Mouse (Mus musculus): ENCODE measurements at regions not wholly inside any gene's neighbourhood (a gene's known extent, or its start where the extent isn't known, plus 50 kb on each side); places are given as distances from the start of the nearest gene placed in this dataset.
A peak's percentile ranks its signal among the peaks of the same experiment; 100 is the strongest.
"Not testable (repeated sequence)": the region's sequence is repeated elsewhere in the genome, so short reads cannot be mapped to it uniquely, and the experiment has no call there.

DNA sequence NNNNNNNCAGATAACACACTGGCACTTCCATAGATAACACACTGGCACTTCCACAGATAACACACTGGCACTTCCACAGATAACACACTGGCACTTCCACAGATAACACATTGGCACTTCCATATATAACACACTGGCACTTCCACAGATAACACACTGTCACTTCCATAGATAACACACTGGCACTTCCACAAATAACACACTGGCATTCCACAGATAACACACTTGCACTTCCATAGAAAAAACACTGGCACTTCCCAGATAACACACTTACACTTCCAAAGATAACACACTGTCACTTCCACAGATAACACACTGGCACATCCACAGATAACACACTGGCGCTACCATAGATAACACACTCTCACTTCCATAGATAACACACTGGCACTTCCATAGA is 105.7 kb upstream of the Afdn start:
- not testable (repeated sequence) for ATAC-seq (ENCODE audit: extremely low read depth, insufficient number of reproducible peaks, low FRiP score, poor library complexity, severe bottlenecking)

GRCm38 (mm10) chr17:13656065-13656464 is 104.3 kb upstream of the Afdn start:
- ATAC-seq (ENCODE audit: extremely low read depth, insufficient number of reproducible peaks, low FRiP score, poor library complexity, severe bottlenecking), result no peak

- no peak for ATAC-seq (ENCODE audit: extremely low read depth, insufficient number of reproducible peaks, low FRiP score, poor library complexity, severe bottlenecking)
Observed at GRCm38 (mm10) chr17:13656485-13657181, 103.7 kb upstream of the Afdn start.

DNA sequence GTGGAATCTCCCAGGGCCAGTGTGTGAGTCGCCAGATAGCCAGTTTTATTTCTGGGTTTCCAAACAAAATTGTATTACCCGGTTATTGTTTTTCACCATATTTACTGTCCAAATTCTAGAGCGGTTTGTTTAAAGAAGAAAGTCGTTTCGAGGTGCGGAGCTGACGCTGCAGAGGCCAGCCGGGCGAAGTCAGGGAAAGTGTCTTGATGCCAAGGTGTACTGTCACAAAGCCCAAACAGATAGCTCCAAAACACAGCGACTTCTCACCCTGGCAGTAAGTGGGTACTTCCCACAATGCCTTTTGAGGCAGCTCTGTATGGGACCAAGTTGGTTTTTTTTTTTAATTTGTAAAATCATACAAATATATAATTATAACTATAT is 103.2 kb upstream of the Afdn start:
- ATAC-seq (ENCODE audit: extremely low read depth, insufficient number of reproducible peaks, low FRiP score, poor library complexity, severe bottlenecking), result no peak

DNA sequence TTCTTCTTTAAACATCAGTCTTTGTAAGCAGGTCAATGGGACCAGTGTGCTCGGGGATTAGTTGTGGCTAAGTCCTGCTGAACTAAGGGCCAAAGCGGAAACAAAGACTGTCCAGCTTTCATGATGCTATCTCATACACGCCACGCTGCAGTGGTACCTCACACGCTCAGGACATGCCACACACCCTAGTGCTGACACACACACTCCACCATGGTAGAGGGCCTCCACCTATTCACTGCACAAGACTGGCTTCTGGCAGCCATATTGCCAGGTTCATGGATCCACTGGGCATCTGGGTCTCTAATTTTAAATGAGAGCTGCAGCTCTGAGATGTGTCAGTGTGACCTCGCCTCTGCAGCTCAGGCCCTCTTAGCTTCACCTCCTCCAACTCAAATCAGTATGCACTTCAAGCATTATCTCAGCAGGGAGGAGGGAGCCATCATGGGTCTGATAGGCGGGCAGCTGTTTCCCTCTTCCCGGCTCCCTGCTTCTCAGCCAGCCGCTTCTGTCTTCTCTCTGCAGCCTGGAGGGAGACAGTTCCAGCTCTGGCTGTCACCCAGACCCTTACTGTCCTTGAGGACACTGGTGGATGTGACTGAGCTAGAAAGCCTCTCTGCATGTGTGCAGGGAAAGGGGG is 102.6 kb upstream of the Afdn start:
- ATAC-seq (ENCODE audit: extremely low read depth, insufficient number of reproducible peaks, low FRiP score, poor library complexity, severe bottlenecking), result no peak

- no peak for ATAC-seq (ENCODE audit: extremely low read depth, insufficient number of reproducible peaks, low FRiP score, poor library complexity, severe bottlenecking)
Observed at GRCm38 (mm10) chr17:13658321-13658978, 101.9 kb upstream of the Afdn start.

DNA sequence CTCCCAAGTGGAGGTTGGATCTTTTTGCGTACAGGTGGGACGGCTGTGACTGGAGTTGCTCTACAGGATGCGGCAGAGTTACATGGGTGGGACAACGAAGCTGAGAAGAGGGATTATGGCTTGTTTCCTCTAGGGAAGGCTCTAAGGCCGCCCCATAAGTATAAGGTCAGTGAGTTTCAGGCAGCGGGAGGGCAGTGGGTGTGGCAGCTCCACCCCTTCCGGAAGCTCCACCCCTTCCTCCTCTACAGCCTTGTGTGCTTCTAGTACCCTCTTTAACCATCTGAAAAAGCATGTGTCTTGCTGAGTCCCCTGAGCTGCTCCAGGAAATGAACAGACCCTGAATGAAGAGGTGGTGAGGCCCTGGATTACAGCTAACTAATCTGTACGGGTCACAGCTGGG is 101.2 kb upstream of the Afdn start:
- peak; percentile 65 for ATAC-seq (ENCODE audit: extremely low read depth, insufficient number of reproducible peaks, low FRiP score, poor library complexity, severe bottlenecking)

GRCm38 (mm10) chr17:13659943-13660342 is 100.4 kb upstream of the Afdn start:
- ATAC-seq (ENCODE audit: extremely low read depth, insufficient number of reproducible peaks, low FRiP score, poor library complexity, severe bottlenecking), result peak; percentile 79

DNA sequence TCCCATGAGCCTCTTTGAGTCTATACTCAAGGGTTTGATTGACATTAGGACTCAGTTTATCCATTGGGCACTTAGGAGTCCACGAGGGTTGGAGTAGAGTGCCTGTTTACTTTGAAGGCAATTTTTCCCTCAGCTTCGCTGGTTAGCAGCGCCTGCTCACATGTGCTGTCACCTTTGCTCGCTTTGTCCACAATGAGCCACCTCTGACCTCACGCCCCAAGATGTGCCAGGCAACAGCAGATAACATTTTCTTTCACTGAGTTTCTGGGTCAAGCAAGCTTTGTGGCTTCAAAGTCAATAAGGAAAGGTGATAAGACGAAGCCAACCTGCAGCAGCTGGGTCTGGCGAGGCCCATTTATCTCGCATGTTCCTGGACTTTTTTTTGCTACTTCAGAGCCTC is 99.3 kb upstream of the Afdn start:
- no peak for ATAC-seq (ENCODE audit: extremely low read depth, insufficient number of reproducible peaks, low FRiP score, poor library complexity, severe bottlenecking)

DNA sequence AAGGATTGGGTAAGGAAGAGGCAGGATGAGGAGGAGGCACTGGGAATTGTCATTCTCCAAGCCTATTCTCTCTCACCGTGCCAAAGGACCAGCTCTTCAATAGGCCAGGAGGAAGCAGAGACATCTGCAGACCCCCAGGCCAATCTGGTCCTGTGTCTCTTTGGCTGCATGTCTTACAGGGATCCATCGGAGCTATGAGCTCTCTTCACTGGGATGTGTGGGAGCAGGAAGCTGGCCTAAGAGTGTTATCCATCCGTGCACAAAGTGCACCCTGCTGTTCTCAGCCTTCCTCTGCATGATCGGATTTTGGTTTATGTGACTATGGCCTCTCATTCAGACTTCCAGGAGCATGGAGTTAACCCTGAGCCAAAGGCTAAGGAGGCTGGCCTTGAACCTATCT is 98.2 kb upstream of the Afdn start:
- ATAC-seq (ENCODE audit: extremely low read depth, insufficient number of reproducible peaks, low FRiP score, poor library complexity, severe bottlenecking), result no peak

All from neutrophil, adult 5-6 weeks (primary cell).